Mouse (Mus musculus): Measurements from ENCODE around the gene Sucla2.
A peak's percentile ranks its signal among the peaks of the same experiment; 100 is the strongest.

The Sucla2 gene

DNA sequence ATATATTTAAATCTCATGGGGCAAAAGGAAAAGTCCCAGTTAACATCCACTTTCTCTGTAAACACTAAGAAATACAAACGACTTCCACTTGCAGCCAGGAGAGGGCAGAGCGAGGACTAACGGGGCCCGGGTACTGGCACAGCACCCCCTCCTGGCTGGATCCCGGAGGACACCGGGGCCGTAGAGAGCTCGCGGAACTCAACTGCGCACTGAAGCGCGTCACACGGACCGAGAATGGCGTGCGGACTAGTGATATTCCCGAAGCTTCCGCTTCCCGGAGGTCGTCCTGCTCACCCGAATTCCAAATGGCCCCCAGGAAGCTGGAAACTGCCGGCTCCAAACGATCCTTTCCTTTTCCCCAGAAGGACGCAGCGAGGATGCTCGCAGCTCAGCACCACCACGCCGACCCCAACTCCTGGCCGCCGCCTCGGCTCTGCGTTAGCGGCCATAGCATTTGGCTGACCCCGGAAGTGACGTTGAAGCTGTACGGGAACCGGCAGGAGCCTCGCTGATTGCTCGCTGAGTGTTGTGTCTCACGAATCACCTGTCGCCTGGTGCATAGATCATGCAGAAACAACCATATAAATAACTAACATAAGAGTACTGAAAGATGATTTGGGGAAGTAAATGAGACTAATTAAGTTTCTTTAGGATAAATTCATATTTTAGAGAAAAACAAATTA, at the start of gene Sucla2:
TSS of gene Sucla2 (plus strand) at position 554 of the 683 bp plus-strand sequence.
- DNase-seq (ENCODE audit: low spot score), result peak; percentile 96

DNA sequence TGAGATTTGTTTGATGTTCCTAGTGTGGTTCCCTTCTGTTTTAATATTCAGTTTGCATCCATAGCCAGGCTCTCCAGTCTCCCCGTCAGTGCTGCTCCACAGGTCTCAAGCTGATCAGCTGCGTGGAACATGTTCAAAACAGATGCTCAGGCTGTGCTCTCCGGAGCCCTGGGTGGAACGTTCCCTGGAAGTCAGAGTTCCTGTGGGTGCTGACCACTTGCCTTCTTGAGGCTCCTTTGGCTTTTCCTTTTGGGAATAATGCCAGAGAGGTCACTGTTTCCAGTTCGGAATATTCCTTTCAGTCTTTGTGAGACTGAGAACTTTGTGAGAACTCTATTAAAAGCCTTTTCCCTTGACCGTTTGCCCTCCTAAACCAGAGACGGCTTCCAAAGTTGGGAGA, 49.6 kb upstream of the Sucla2 start:
- DNase-seq (ENCODE audit: low spot score), result no peak

GRCm38 (mm10) chr14:73476361-73476934, 48.7 kb upstream of the Sucla2 start:
- DNase-seq (ENCODE audit: low spot score), result no peak

DNA sequence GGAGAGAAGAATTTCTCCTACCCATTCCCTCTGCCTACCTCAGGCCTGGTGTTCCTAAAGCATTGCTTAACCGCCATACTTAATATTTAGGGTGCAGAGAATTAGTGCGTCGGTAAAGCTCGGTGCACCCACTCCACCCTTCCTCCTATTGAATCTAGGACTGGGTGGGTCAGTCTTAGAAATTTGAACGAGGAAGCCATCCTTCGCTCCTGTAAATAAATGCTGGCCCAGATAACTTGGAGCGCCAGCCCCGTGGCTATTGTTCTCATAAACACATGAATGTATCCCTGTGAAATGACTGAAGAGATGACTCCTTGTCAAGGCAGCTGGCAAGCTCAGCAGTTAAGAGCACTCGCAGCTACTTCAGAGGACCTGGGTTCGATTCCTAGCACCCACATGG, 48.0 kb upstream of the Sucla2 start:
- no peak for DNase-seq (ENCODE audit: low spot score)

DNA sequence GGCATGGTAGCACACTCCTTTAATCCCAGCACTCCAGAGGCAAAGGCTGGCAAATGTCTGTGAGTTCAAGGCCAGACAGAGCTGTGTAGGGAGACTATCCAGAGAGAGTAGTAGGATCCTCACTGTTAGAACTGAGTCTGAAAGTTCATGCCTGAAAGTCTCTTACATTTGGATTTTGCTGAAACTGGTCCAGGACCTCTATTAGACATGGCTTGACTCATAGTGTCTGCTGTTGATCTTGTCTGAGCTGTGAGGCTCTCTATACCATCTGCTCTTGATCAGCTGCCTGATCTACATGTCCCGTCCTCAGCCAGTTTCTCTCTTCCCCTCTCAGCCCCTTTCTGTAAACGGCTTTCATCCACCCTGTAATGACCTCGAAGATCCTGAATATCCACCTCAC, 46.8 kb upstream of the Sucla2 start:
- DNase-seq (ENCODE audit: low spot score), result no peak

- no peak for DNase-seq (ENCODE audit: low spot score)
These were observed 45.3 kb upstream of the Sucla2 start for GRCm38 (mm10) chr14:73479771-73480170.

DNA sequence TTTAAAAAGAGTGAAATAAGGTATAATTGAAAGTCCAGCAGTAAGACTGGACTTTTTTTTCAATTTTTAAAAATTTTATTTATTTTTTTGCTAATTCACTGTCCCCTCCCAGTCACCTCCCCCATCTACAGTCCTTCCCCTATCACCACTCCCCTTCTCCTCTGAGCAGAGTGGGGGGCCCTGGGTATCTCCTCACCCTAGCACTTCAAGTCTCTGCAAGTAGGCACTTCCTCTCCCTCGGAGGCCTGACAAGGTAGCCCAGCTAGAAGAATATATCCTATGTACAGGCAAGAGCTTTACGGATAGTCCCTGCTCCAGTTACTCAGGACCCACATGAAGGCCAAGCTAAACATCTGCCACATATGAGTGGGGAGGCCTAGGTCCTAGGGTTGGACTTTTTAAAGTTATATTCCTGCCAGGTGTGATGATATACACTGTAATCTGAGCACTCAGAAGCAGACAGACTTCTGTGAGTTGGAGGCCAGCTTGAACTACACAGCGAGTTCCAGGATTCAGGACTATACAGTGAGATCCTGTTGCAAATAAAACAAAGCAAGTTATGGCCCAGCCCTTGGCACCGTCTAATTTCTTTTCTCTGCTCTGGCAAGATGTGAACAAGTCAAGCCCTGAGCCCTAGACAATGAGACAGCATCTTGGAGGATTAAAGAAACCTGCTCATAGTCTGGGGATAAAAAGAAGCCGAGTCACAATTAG, 41.4 kb upstream of the Sucla2 start:
- DNase-seq (ENCODE audit: low spot score), result no peak

- no peak for DNase-seq (ENCODE audit: low spot score)
These were observed 40.6 kb upstream of the Sucla2 start for GRCm38 (mm10) chr14:73484366-73485110.

DNA sequence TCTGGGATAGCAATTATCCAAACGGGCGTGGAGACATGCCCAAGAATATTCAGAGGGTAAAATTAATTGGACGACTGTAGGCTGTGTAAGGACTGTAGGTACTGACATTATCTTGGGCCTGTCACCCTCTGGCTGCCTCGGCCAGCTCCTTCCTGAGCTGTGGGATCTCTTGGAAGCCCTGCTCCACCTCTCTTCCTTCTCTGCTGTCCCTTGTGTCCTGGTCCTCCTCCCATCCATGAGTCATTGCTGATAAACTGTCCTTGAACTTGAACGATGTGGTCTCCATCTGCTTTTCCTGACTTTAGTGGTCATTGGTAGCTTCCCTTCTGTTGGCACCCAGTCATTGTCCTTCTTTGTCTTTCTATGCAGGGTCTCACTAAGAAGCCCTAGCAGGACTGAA, 38.5 kb upstream of the Sucla2 start:
- no peak for DNase-seq (ENCODE audit: low spot score)

- DNase-seq (ENCODE audit: low spot score), result no peak
These were observed 31.8 kb upstream of the Sucla2 start for GRCm38 (mm10) chr14:73493356-73493755.

DNA sequence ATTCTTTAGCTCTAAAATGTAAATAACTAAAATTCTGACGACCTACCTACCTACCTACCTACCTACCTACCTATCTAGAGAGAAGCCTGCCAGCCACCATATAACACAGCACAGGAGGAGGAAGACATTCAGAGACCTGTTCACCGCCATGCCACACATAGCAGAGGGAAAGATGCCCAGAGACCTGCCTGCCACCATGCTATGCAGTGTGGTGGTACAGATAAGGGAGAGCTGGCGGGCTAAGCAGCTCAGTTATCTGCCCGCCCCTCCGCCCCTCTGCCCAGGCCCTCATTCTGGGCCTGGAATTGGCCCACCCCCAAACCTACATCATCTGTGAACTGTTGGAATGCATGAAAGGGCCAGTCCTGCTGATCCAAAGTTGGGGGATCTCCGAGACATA, 31.0 kb upstream of the Sucla2 start:
- no peak for DNase-seq (ENCODE audit: low spot score)

- DNase-seq (ENCODE audit: low spot score), result no peak
These were observed 29.4 kb upstream of the Sucla2 start for GRCm38 (mm10) chr14:73495753-73496152.

DNA sequence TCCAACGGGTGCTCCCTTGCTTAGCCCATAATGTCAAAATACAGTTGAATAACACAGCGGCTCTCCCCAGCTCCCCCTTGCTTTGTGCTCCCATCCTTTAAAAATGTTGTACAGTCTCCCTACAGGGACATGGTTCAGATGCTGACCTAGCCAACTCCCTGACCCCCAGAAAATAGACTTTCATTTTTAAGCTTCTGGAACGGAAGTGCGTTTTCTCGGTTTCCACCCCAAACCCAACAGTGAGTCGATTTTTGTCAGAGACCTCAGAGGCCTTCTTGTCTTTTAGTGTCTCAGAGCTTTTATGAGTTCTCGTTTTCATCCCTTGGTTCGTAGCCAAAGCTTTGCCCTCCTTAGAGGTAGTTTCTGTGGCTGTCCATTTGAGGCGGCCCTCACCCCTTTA, 23.8 kb upstream of the Sucla2 start:
- no peak for DNase-seq (ENCODE audit: low spot score)

DNA sequence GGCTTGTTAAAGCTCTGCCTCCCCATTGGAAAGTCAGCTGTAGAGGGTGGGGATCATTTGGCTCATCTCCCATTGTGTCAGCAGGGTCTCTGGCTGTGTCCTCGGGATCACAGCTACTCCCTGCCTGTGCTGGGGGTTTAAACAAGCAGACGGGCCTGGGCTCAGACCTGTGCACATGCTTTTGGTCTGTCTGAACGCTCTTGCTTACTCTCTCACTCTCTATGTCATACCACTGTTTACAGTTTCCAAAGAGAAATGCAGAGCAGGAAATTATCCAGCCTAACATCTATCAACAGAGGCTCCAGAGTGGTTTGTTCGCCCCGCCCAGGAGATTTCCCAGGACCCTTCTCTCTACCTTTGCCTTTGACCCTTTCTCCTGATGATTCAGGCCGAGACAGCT, 23.4 kb upstream of the Sucla2 start:
- no peak for DNase-seq (ENCODE audit: low spot score)

GRCm38 (mm10) chr14:73502591-73503184, 22.4 kb upstream of the Sucla2 start:
- DNase-seq (ENCODE audit: low spot score), result peak; percentile 46

- peak; percentile 22 for DNase-seq (ENCODE audit: low spot score)
These were observed 21.7 kb upstream of the Sucla2 start for GRCm38 (mm10) chr14:73503237-73503933.

DNA sequence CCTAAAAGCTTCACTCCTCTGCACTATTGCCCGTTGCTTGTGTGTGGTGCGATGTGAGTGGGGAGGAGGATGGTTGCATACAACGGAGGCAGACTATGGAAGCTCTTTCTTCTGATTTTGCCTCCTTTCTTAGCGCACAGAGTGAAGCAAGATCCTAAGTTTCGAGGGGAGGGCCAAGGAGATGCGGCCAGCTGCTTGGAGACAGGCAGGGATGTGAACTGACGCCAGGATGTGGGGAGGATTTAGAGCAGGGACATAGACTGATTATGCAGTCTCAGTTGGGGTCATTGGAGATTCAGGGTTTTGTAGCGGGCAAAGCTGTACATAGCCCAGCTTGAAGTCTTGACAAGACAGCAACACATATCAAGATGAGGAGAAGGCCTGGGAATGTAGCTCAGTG, 18.8 kb upstream of the Sucla2 start:
- no peak for DNase-seq (ENCODE audit: low spot score)

DNA sequence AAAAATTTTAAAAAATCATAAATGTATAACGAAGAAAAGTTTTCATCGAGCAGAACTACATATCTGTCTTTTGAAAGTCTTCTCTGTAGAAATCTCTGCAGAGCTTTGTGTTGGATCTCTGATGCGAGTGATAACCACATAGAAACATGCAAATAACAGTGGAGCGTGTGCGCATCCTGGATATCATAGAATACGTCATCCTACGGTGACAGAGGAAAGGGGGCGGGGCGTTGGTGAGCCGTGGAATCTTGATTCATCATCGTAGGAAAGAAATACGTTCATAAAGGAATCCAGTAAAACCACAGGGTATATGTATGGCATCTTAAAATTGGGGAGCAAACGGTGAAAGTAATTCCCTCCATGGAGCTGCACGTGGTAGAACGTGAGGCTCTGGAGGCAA, 17.9 kb upstream of the Sucla2 start:
- no peak for DNase-seq (ENCODE audit: low spot score)

GRCm38 (mm10) chr14:73507702-73508376, 17.3 kb upstream of the Sucla2 start:
- DNase-seq (ENCODE audit: low spot score), result no peak

- no peak for DNase-seq (ENCODE audit: low spot score)
These were observed 16.3 kb upstream of the Sucla2 start for GRCm38 (mm10) chr14:73508630-73509395.
